Mouse (Mus musculus): ENCODE results near the gene Dusp7.

GRCm38 (mm10) chr9:106378753-106379152, 10.3 kb downstream of the Dusp7 start:
- TF ChIP-seq CHD2 (IDR thresholded peaks at IDR 0.05; ENCODE audit: low read length) (no peak), CTCF (conservative IDR thresholded peaks at IDR 0.05 in 1 of 2, IDR thresholded peaks at IDR 0.05 in 1 of 2; ENCODE audit: low read depth in 2 of 2, low read length in 2 of 2) (no peak), POLR2A (IDR thresholded peaks at IDR 0.05; ENCODE audit: low read depth, low read length) (no peak), JUND (conservative IDR thresholded peaks at IDR 0.05; ENCODE audit: low read depth, low read length) (no peak), MAX (IDR thresholded peaks at IDR 0.05; ENCODE audit: low read length) (no peak), NELFE (IDR thresholded peaks at IDR 0.05; ENCODE audit: low read depth, low read length) (no peak)

Data from CH12.LX (cell line).